Mouse (Mus musculus) testis, adult 2 months (tissue): ENCODE data around the gene Ngdn.

Source experiments
- CTCF ChIP-seq: fragments of 200-500 bp; IDR thresholded peaks from 2 replicates; pipeline ENCODE4 v1.5.1; 2012; ENCODE audit warnings: low read depth, mild to moderate bottlenecking, inconsistent platforms, low read length, moderate library complexity; ENCODE audit not compliant: control insufficient read depth, insufficient read depth, insufficient replicate concordance
- POLR2A ChIP-seq: fragments of 200-500 bp; IDR thresholded peaks from 2 replicates; pipeline ENCODE4 v1.6.1; 2012; ENCODE audit warnings: low read depth, mild to moderate bottlenecking, inconsistent platforms, low read length, moderate library complexity; ENCODE audit not compliant: control insufficient read depth

DNA sequence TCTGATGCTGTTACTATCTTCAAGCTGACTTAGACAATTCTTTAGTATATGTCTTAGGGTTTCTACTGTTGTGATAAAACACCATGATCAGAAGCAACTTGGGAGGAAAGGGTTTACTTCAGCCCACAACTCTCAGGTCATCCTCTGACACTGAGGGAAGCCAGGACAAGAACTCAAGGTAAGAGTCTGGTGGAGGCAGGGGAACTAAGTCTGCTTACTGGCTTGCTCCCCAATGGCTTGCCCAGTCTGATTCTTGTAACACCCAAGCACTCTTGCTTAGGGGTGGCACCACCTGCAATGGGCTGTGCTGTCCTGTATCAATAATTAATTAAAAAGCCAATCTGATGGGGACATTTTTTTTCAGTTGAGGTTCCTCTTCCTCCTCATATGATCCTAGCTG is 16.6 kb upstream of the Ngdn start:
- TF ChIP-seq POLR2A (no peak), CTCF (no peak)
